Mouse (Mus musculus): ENCODE measurements around the gene Dstn.

GRCm38 (mm10) chr2:143900821-143901351, 14.2 kb upstream of the Dstn start:
- TF ChIP-seq CTCF (IDR thresholded peaks at IDR 0.05; ENCODE audit: borderline replicate concordance, insufficient read depth, low read length) (no peak), POLR2A (IDR thresholded peaks at IDR 0.05; ENCODE audit: low read depth, low read length) (no peak)
